Mouse (Mus musculus) G1E (cell line): ENCODE measurements at regions not wholly inside any gene's neighbourhood (a gene's known extent, or its start where the extent isn't known, plus 50 kb on each side); places are given as distances from the start of the nearest gene placed in this dataset.

Experiments used
- CTCF ChIP-seq: IDR thresholded peaks from 2 replicates; pipeline ENCODE4 v1.5.1; 2012; ENCODE audit warnings: low read depth, low read length, inconsistent platforms, mixed read lengths
- GATA1 ChIP-seq: IDR thresholded peaks from 2 replicates; pipeline ENCODE4 v1.6.1; 2012; ENCODE audit warnings: borderline replicate concordance, low read length, inconsistent platforms, mixed read lengths
- GATA2 ChIP-seq: IDR thresholded peaks from 2 replicates; pipeline ENCODE4 v1.6.1; 2012; ENCODE audit warnings: low read depth, low read length, inconsistent platforms, borderline replicate concordance
- POLR2AphosphoS5 ChIP-seq: IDR thresholded peaks from 2 replicates; pipeline ENCODE4 v1.6.1; 2012; ENCODE audit warnings: low read depth, low read length, inconsistent platforms; ENCODE audit not compliant: insufficient replicate concordance
- TAL1 ChIP-seq: conservative IDR thresholded peaks from 2 replicates; pipeline ENCODE4 v1.6.1; 2012; ENCODE audit warnings: low read depth, low read length, inconsistent platforms, mixed read lengths

DNA sequence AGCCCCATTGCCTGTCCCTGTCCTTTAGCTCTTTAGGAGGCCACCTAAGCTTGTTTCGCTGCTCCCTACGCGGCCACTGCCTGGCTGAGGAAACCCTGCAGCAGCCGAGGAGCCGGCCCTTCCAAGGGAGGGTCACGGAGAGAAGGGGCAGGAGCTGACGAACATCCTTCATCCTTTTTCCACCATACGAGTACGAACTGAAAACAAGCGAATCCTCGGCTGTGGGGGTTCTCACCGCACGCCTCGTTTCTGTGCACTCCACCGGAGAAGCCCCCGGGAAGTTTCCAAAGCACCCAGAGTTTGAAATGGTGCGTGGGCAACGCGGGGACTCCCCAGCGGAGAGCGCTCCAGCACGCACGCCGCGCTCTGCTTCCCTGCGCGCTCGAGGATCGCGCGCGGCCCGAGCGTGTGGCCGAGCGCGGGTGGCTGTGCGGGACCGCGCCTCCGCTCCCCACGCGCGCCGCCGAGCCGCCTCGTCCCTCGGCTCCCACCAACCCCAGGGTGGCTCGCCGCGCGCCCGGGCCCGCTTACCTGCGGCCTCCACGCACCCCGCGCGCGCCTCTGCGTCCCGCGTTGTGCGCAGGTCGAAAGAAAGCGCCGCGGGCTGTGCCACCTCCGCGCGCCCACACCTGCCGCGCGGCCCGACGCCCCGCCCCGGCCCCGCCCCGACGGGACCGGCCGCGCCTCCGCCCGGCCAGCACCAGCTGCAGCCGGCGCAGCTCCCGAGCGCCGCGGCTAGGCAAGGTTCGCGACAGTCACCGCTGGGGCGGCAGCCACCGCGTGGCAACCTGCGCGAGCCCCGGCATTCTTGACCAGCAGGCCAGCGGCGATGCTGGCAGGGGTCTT, 58.1 kb upstream of the Ifne start:
- no peak for TF ChIP-seq CTCF
- no peak for TF ChIP-seq GATA2
- no peak for TF ChIP-seq GATA1
- no peak for TF ChIP-seq POLR2AphosphoS5
- TF ChIP-seq TAL1 = no peak
